Mouse (Mus musculus) midbrain, postnatal 0 days (tissue): ENCODE measurements at regions not wholly inside any gene's neighbourhood (a gene's known extent, or its start where the extent isn't known, plus 50 kb on each side); places are given as distances from the start of the nearest gene placed in this dataset.
A peak's percentile ranks its signal among the peaks of the same experiment; 100 is the strongest.
"Not testable (repeated sequence)": the region's sequence is repeated elsewhere in the genome, so short reads cannot be mapped to it uniquely, and the experiment has no call there.

Source experiments
- ATAC-seq: fragments of 200-750 bp; cut with Nextera tagmentation; 2 replicates; pipeline ENCODE4 v1.8.0; 2017; ENCODE audit warnings: moderate number of reproducible peaks, mild to moderate bottlenecking, moderate TSS enrichment, moderate library complexity; ENCODE audit not compliant: low FRiP score
- DNase-seq: peaks from one replicate; pipeline ENCODE4 v3.0.0-alpha.2; 2015; ENCODE audit warnings: low spot score
- H3K27ac ChIP-seq: fragments of 300-500 bp; sonication (generic); 2 replicates; pipeline ENCODE4 v1.5.1; 2014; ENCODE audit warnings: low read depth, mild to moderate bottlenecking, low read length, mixed read lengths
- H3K27me3 ChIP-seq: fragments of 300-500 bp; sonication (generic); 2 replicates; pipeline ENCODE4 v1.6.1; 2014; ENCODE audit warnings: low read length, control low read depth, mixed read lengths; ENCODE audit not compliant: insufficient read depth
- H3K36me3 ChIP-seq: fragments of 300-500 bp; sonication (generic); 2 replicates; pipeline ENCODE4 v1.6.1; 2014; ENCODE audit warnings: low read length, control low read depth, mixed read lengths; ENCODE audit not compliant: insufficient read depth
- H3K4me1 ChIP-seq: fragments of 300-500 bp; sonication (generic); 2 replicates; pipeline ENCODE4 v1.6.1; 2014; ENCODE audit warnings: mild to moderate bottlenecking, control low read depth, antibody characterized with exemption, low read length, mixed read lengths; ENCODE audit not compliant: insufficient read depth
- H3K4me2 ChIP-seq: fragments of 300-500 bp; sonication (generic); 2 replicates; pipeline ENCODE4 v1.6.1; 2014; ENCODE audit warnings: low read depth, mild to moderate bottlenecking, low read length, mixed read lengths; ENCODE audit not compliant: poor library complexity, severe bottlenecking
- H3K4me3 ChIP-seq: fragments of 300-500 bp; sonication (generic); 2 replicates; pipeline ENCODE4 v1.5.1; 2014; ENCODE audit warnings: low read depth, mild to moderate bottlenecking, low read length, moderate library complexity
- H3K9ac ChIP-seq: fragments of 300-500 bp; sonication (generic); replicated peaks from 2 replicates; pipeline ENCODE4 v1.6.1; 2014; ENCODE audit warnings: mild to moderate bottlenecking, low read length, moderate library complexity, mixed read lengths; ENCODE audit not compliant: poor library complexity, severe bottlenecking
- H3K9me3 ChIP-seq: fragments of 300-500 bp; sonication (generic); 2 replicates; pipeline ENCODE4 v1.6.1; 2016; ENCODE audit warnings: low read length, control low read depth
- CTCF ChIP-seq: IDR thresholded peaks from 2 replicates; pipeline ENCODE4 v1.5.1; 2016; ENCODE audit warnings: antibody characterized with exemption, mild to moderate bottlenecking
- WGBS: fragments of 180-500 bp; shearing (Covaris S2); extraction: QIAGEN DNeasy Blood & Tissue Kit; methylation state at CpG from one replicate; pipeline ENCODE4 v1.1.7; 2014; 5-methylcytosine and 5-hydroxymethylcytosine counted together

- ATAC-seq, result no peak
- WGBS, result 45% methylated on average over 2 of the region's 2 CpGs
Observed at GRCm38 (mm10) chr13:70093970-70094369, 291.8 kb downstream of the Med10 start.

GRCm38 (mm10) chr13:70096430-70097301 is 294.5 kb downstream of the Med10 start:
- H3K36me3 ChIP-seq, result no peaks in the 10 kb centered on the region
- no peak for ATAC-seq
- H3K4me1 ChIP-seq, result no peaks in the 10 kb centered on the region
- H3K27ac ChIP-seq, result no peak overlapping the region
- no peaks in the 10 kb centered on the region for H3K27me3 ChIP-seq
- peak; percentile 65 for TF ChIP-seq CTCF
- H3K9ac ChIP-seq, result no peak overlapping the region
- DNase-seq, result peak; percentile 56
- H3K9me3 ChIP-seq, result no peaks in the 10 kb centered on the region
- WGBS, result 48% methylated on average over 7 of the region's 7 CpGs
- no peak overlapping the region for H3K4me3 ChIP-seq
- no peak overlapping the region for H3K4me2 ChIP-seq

More at GRCm38 (mm10) chr13:70093970-70094369, 291.8 kb downstream of the Med10 start:
- Histone ChIP-seq H3K9me3 (no peaks in the 10 kb centered on the region), H3K9ac (no peak overlapping the region), H3K4me1 (no peaks in the 10 kb centered on the region), H3K4me3 (no peak overlapping the region), H3K27me3 (no peaks in the 10 kb centered on the region), H3K4me2 (no peak overlapping the region), H3K27ac (no peak overlapping the region), H3K36me3 (no peaks in the 10 kb centered on the region)
- no peak for TF ChIP-seq CTCF
- no peak for DNase-seq

- H3K9ac ChIP-seq, H3K4me1 ChIP-seq, H3K4me3 ChIP-seq, H3K9me3 ChIP-seq, ATAC-seq, H3K27me3 ChIP-seq, H3K36me3 ChIP-seq, DNase-seq, H3K27ac ChIP-seq, H3K4me2 ChIP-seq: not testable (repeated sequence)
- 82% methylated on average over 1 of the region's 1 CpGs for WGBS
Observed at GRCm38 (mm10) chr13:70100091-70100490, 297.9 kb downstream of the Med10 start.

GRCm38 (mm10) chr13:70103021-70103420 is 300.8 kb downstream of the Med10 start:
- Histone ChIP-seq H3K4me2 (no peak overlapping the region), H3K4me3 (no peak overlapping the region), H3K4me1 (no peaks in the 10 kb centered on the region), H3K9ac (no peak overlapping the region), H3K36me3 (no peaks in the 10 kb centered on the region), H3K27ac (no peak overlapping the region), H3K27me3 (no peaks in the 10 kb centered on the region), H3K9me3 (no peaks in the 10 kb centered on the region)
- DNase-seq (no peak), ATAC-seq (no peak)
- no peak for TF ChIP-seq CTCF
- WGBS, result 89% methylated on average over 7 of the region's 7 CpGs

- not testable (repeated sequence) for H3K9ac ChIP-seq, H3K4me1 ChIP-seq, H3K36me3 ChIP-seq, DNase-seq, ATAC-seq, H3K27me3 ChIP-seq, H3K4me3 ChIP-seq, H3K9me3 ChIP-seq, H3K27ac ChIP-seq, H3K4me2 ChIP-seq
- 95% methylated on average over 10 of the region's 10 CpGs for WGBS
Observed at GRCm38 (mm10) chr13:70103491-70103890, 301.3 kb downstream of the Med10 start.

- Histone ChIP-seq H3K9me3 (no peaks in the 10 kb centered on the region), H3K4me3 (no peak overlapping the region), H3K36me3 (no peaks in the 10 kb centered on the region), H3K4me1 (no peaks in the 10 kb centered on the region), H3K27me3 (no peaks in the 10 kb centered on the region), H3K4me2 (no peak overlapping the region), H3K9ac (no peak overlapping the region), H3K27ac (no peak overlapping the region)
- 93% methylated on average over 4 of the region's 4 CpGs for WGBS
- no peak for TF ChIP-seq CTCF
- ATAC-seq, result no peak
- DNase-seq, result no peak
Observed at GRCm38 (mm10) chr13:70103903-70104302, 301.7 kb downstream of the Med10 start.
